Mouse (Mus musculus): ENCODE measurements around the gene Lelp1. TPM values are rescaled to one million over a fixed set of nuclear protein-coding genes. Genes with fewer than 3 reads are reported as not detected.

Lelp1 gene
- not detected in 2 replicates for polyA plus RNA-seq (2014; fragmentation: Nextera tagmentation; extraction: Ambion mirVana)

GRCm38 (mm10) chr3:92142644-92143043 lies at the start of gene Lelp1:
Gene Lelp1 (minus strand): TSS chr3:92142744.
- WGBS = 72% methylated on average over 1 of the region's 1 CpGs
- H3K36me3 ChIP-seq (replicated peaks; ENCODE audit: control insufficient read depth, insufficient read depth) = no peaks in the 10 kb centered on the region

GRCm38 (mm10) chr3:92176880-92177279 lies 34.3 kb upstream of the Lelp1 start:
- no peak overlapping the region for H3K4me2 ChIP-seq (replicated peaks)
- no peak overlapping the region for H3K27ac ChIP-seq
- no peaks in the 10 kb centered on the region for H3K36me3 ChIP-seq (replicated peaks; ENCODE audit: control insufficient read depth, insufficient read depth)
- no peak for ATAC-seq (ENCODE audit: low FRiP score)
- no peaks in the 10 kb centered on the region for H3K27me3 ChIP-seq (ENCODE audit: control insufficient read depth, insufficient read depth, low read length)
- H3K4me3 ChIP-seq (replicated peaks; ENCODE audit: low read length) = no peak overlapping the region
- no peak overlapping the region for H3K9ac ChIP-seq
- no peak for DNase-seq (ENCODE audit: low spot score)
- WGBS = 86% methylated on average over 1 of the region's 1 CpGs
- H3K9me3 ChIP-seq (ENCODE audit: control insufficient read depth, low read length) = no peaks in the 10 kb centered on the region
- H3K4me1 ChIP-seq (replicated peaks; ENCODE audit: control insufficient read depth, insufficient read depth, low read length) = no peaks in the 10 kb centered on the region

More at GRCm38 (mm10) chr3:92142644-92143043, at the start of gene Lelp1:
- H3K4me2 ChIP-seq (replicated peaks) = no peak within 1 kb of the TSS
- no peaks in the 10 kb centered on the region for H3K4me1 ChIP-seq (replicated peaks; ENCODE audit: control insufficient read depth, insufficient read depth, low read length)
- H3K4me3 ChIP-seq (replicated peaks; ENCODE audit: low read length) = no peak within 1 kb of the TSS
- no peak within 1 kb of the TSS for H3K9ac ChIP-seq
- H3K9me3 ChIP-seq (ENCODE audit: control insufficient read depth, low read length) = no peaks in the 10 kb centered on the region
- ATAC-seq (ENCODE audit: low FRiP score) = no peak
- no peak within 1 kb of the TSS for H3K27ac ChIP-seq
- DNase-seq (ENCODE audit: low spot score) = no peak
- no peaks in the 10 kb centered on the region for H3K27me3 ChIP-seq (ENCODE audit: control insufficient read depth, insufficient read depth, low read length)

GRCm38 (mm10) chr3:92169847-92170246 lies 27.3 kb upstream of the Lelp1 start:
- Histone ChIP-seq H3K27me3 (ENCODE audit: control insufficient read depth, insufficient read depth, low read length) (no peaks in the 10 kb centered on the region), H3K36me3 (replicated peaks; ENCODE audit: control insufficient read depth, insufficient read depth) (no peaks in the 10 kb centered on the region), H3K27ac (no peak overlapping the region), H3K4me1 (replicated peaks; ENCODE audit: control insufficient read depth, insufficient read depth, low read length) (no peaks in the 10 kb centered on the region), H3K4me2 (replicated peaks) (no peak overlapping the region), H3K4me3 (replicated peaks; ENCODE audit: low read length) (no peak overlapping the region), H3K9me3 (ENCODE audit: control insufficient read depth, low read length) (no peaks in the 10 kb centered on the region), H3K9ac (no peak overlapping the region)
- ATAC-seq (ENCODE audit: low FRiP score) = no peak
- 89% methylated on average over 3 of the region's 3 CpGs for WGBS
- DNase-seq (ENCODE audit: low spot score) = no peak

- H3K9me3 ChIP-seq (ENCODE audit: control insufficient read depth, low read length) = no peaks in the 10 kb centered on the region
- no peaks in the 10 kb centered on the region for H3K27me3 ChIP-seq (ENCODE audit: control insufficient read depth, insufficient read depth, low read length)
- DNase-seq (ENCODE audit: low spot score) (peak; percentile 88), ATAC-seq (ENCODE audit: low FRiP score) (no peak)
- H3K4me2 ChIP-seq (replicated peaks) = no peak overlapping the region
- H3K9ac ChIP-seq = no peak overlapping the region
- no peaks in the 10 kb centered on the region for H3K36me3 ChIP-seq (replicated peaks; ENCODE audit: control insufficient read depth, insufficient read depth)
- H3K27ac ChIP-seq = no peak overlapping the region
- H3K4me1 ChIP-seq (replicated peaks; ENCODE audit: control insufficient read depth, insufficient read depth, low read length) = no peaks in the 10 kb centered on the region
- H3K4me3 ChIP-seq (replicated peaks; ENCODE audit: low read length) = no peak overlapping the region
These were observed 10.8 kb upstream of the Lelp1 start for GRCm38 (mm10) chr3:92153322-92153721.

GRCm38 (mm10) chr3:92150631-92151277 lies 8.2 kb upstream of the Lelp1 start:
- peak; percentile 94 for DNase-seq (ENCODE audit: low spot score)
- Histone ChIP-seq H3K4me2 (replicated peaks) (0 out of 2 replicates have a peak overlapping the region, but pooled peaks have one; percentile 29), H3K27me3 (ENCODE audit: control insufficient read depth, insufficient read depth, low read length) (no peaks in the 10 kb centered on the region), H3K4me1 (replicated peaks; ENCODE audit: control insufficient read depth, insufficient read depth, low read length) (no peaks in the 10 kb centered on the region), H3K4me3 (replicated peaks; ENCODE audit: low read length) (no peak overlapping the region), H3K9me3 (ENCODE audit: control insufficient read depth, low read length) (no peaks in the 10 kb centered on the region), H3K36me3 (replicated peaks; ENCODE audit: control insufficient read depth, insufficient read depth) (no peaks in the 10 kb centered on the region), H3K9ac (no peak overlapping the region), H3K27ac (no peak overlapping the region)
- 24% methylated on average over 8 of the region's 8 CpGs for WGBS
- ATAC-seq (ENCODE audit: low FRiP score) = peak; percentile 97

- no peak for DNase-seq (ENCODE audit: low spot score)
- Histone ChIP-seq H3K27ac (no peak overlapping the region), H3K4me1 (replicated peaks; ENCODE audit: control insufficient read depth, insufficient read depth, low read length) (no peaks in the 10 kb centered on the region), H3K36me3 (replicated peaks; ENCODE audit: control insufficient read depth, insufficient read depth) (no peaks in the 10 kb centered on the region), H3K27me3 (ENCODE audit: control insufficient read depth, insufficient read depth, low read length) (no peaks in the 10 kb centered on the region), H3K9me3 (ENCODE audit: control insufficient read depth, low read length) (no peaks in the 10 kb centered on the region), H3K9ac (no peak overlapping the region), H3K4me2 (replicated peaks) (no peak overlapping the region), H3K4me3 (replicated peaks; ENCODE audit: low read length) (no peak overlapping the region)
- no peak for ATAC-seq (ENCODE audit: low FRiP score)
- 89% methylated on average over 5 of the region's 5 CpGs for WGBS
These were observed 5.4 kb upstream of the Lelp1 start for GRCm38 (mm10) chr3:92147913-92148312.

- no peaks in the 10 kb centered on the region for H3K27me3 ChIP-seq (ENCODE audit: control insufficient read depth, insufficient read depth, low read length)
- H3K27ac ChIP-seq = no peak overlapping the region
- no peak for ATAC-seq (ENCODE audit: low FRiP score)
- no peak overlapping the region for H3K4me3 ChIP-seq (replicated peaks; ENCODE audit: low read length)
- H3K9ac ChIP-seq = no peak overlapping the region
- H3K4me1 ChIP-seq (replicated peaks; ENCODE audit: control insufficient read depth, insufficient read depth, low read length) = no peaks in the 10 kb centered on the region
- no peak overlapping the region for H3K4me2 ChIP-seq (replicated peaks)
- no peaks in the 10 kb centered on the region for H3K9me3 ChIP-seq (ENCODE audit: control insufficient read depth, low read length)
- WGBS = 56% methylated on average over 2 of the region's 2 CpGs
- no peak for DNase-seq (ENCODE audit: low spot score)
- H3K36me3 ChIP-seq (replicated peaks; ENCODE audit: control insufficient read depth, insufficient read depth) = no peaks in the 10 kb centered on the region
These were observed 4.9 kb upstream of the Lelp1 start for GRCm38 (mm10) chr3:92147420-92147819.

- no peak within 1 kb of the TSS for H3K4me2 ChIP-seq (replicated peaks)
- H3K36me3 ChIP-seq (replicated peaks; ENCODE audit: control insufficient read depth, insufficient read depth) = no peaks in the 10 kb centered on the region
- whole genome bisulfite sequencing = 84% methylated on average over 5 of the region's 5 CpGs
- ATAC-seq (ENCODE audit: low FRiP score) (no peak), DNase-seq (ENCODE audit: low spot score) (no peak)
- no peak within 1 kb of the TSS for H3K4me3 ChIP-seq (replicated peaks; ENCODE audit: low read length)
- no peaks in the 10 kb centered on the region for H3K27me3 ChIP-seq (ENCODE audit: control insufficient read depth, insufficient read depth, low read length)
- H3K4me1 ChIP-seq (replicated peaks; ENCODE audit: control insufficient read depth, insufficient read depth, low read length) = no peaks in the 10 kb centered on the region
- no peak within 1 kb of the TSS for H3K9ac ChIP-seq
- no peak within 1 kb of the TSS for H3K27ac ChIP-seq
- H3K9me3 ChIP-seq (ENCODE audit: control insufficient read depth, low read length) = no peaks in the 10 kb centered on the region
These were observed 18.7 kb downstream of the Lelp1 start, which contains the start of gene Prr9 for GRCm38 (mm10) chr3:92123847-92124246. Gene Prr9 (minus strand): TSS chr3:92123947.

- H3K9ac ChIP-seq = no peak overlapping the region
- H3K27me3 ChIP-seq (ENCODE audit: control insufficient read depth, insufficient read depth, low read length) = no peaks in the 10 kb centered on the region
- H3K4me1 ChIP-seq (replicated peaks; ENCODE audit: control insufficient read depth, insufficient read depth, low read length) = no peaks in the 10 kb centered on the region
- 81% methylated on average over 3 of the region's 3 CpGs for WGBS
- no peaks in the 10 kb centered on the region for H3K9me3 ChIP-seq (ENCODE audit: control insufficient read depth, low read length)
- H3K36me3 ChIP-seq (replicated peaks; ENCODE audit: control insufficient read depth, insufficient read depth) = no peaks in the 10 kb centered on the region
- DNase-seq (ENCODE audit: low spot score) = no peak
- no peak overlapping the region for H3K4me3 ChIP-seq (replicated peaks; ENCODE audit: low read length)
- no peak for ATAC-seq (ENCODE audit: low FRiP score)
- no peak overlapping the region for H3K4me2 ChIP-seq (replicated peaks)
- H3K27ac ChIP-seq = no peak overlapping the region
These were observed 21.6 kb downstream of the Lelp1 start for GRCm38 (mm10) chr3:92120902-92121301.

- H3K9me3 ChIP-seq (ENCODE audit: control insufficient read depth, low read length) = no peaks in the 10 kb centered on the region
- H3K4me2 ChIP-seq (replicated peaks) = no peak overlapping the region
- H3K36me3 ChIP-seq (replicated peaks; ENCODE audit: control insufficient read depth, insufficient read depth) = no peaks in the 10 kb centered on the region
- no peak overlapping the region for H3K4me3 ChIP-seq (replicated peaks; ENCODE audit: low read length)
- no peak overlapping the region for H3K27ac ChIP-seq
- no peaks in the 10 kb centered on the region for H3K4me1 ChIP-seq (replicated peaks; ENCODE audit: control insufficient read depth, insufficient read depth, low read length)
- 35% methylated on average over 3 of the region's 3 CpGs for WGBS
- no peak for ATAC-seq (ENCODE audit: low FRiP score)
- no peaks in the 10 kb centered on the region for H3K27me3 ChIP-seq (ENCODE audit: control insufficient read depth, insufficient read depth, low read length)
- DNase-seq (ENCODE audit: low spot score) = peak; percentile 41
- no peak overlapping the region for H3K9ac ChIP-seq
These were observed 24.6 kb downstream of the Lelp1 start for GRCm38 (mm10) chr3:92117930-92118329.

All from hindbrain, embryonic 14.5 days (tissue).